Mouse (Mus musculus) E14TG2a.4 (cell line): ENCODE results near the gene Abca17.

Experiments used
- CTCF ChIP-seq: conservative IDR thresholded peaks from 2 replicates; pipeline ENCODE4 v1.5.1; 2014; ENCODE audit warnings: low read length
- NANOG ChIP-seq: IDR thresholded peaks from 2 replicates; pipeline ENCODE4 v1.6.1; 2014; ENCODE audit warnings: borderline replicate concordance, low read length, mixed read lengths
- POU5F1 ChIP-seq: IDR thresholded peaks from 2 replicates; pipeline ENCODE4 v1.6.1; 2014; ENCODE audit warnings: low read length, borderline replicate concordance

- no peak for TF ChIP-seq CTCF
- no peak for TF ChIP-seq POU5F1
- no peak for TF ChIP-seq NANOG
Observed at GRCm38 (mm10) chr17:24350926-24351759, at the start of gene Abca17.
